Mouse (Mus musculus): ENCODE results near the gene Aagab. TPM values are rescaled to one million over a fixed set of nuclear protein-coding genes. Genes with fewer than 3 reads are reported as not detected.

Gene Aagab
- polyA plus RNA-seq, 1 experiment from 2014 or later, result 55.4 TPM

GRCm38 (mm10) chr9:63609776-63610175 lies 7.3 kb downstream of the Aagab start:
- H3K36me3 ChIP-seq (ENCODE audit: control insufficient read depth, insufficient read depth, low read length), result no peaks in the 10 kb centered on the region
- H3K27ac ChIP-seq (ENCODE audit: low read depth, low read length), result no peak overlapping the region
- no peak overlapping the region for H3K4me3 ChIP-seq (ENCODE audit: low read depth, low read length)
- no peak overlapping the region for H3K4me2 ChIP-seq (replicated peaks; ENCODE audit: low read depth, low read length)
- 92% methylated on average over 2 of the region's 2 CpGs for WGBS
- no peaks in the 10 kb centered on the region for H3K27me3 ChIP-seq (ENCODE audit: control insufficient read depth, insufficient read depth, low read length)
- ATAC-seq (ENCODE audit: low FRiP score) (no peak), DNase-seq (ENCODE audit: low spot score) (no peak)
- H3K9ac ChIP-seq (ENCODE audit: low read depth, low read length), result no peak overlapping the region
- H3K4me1 ChIP-seq (replicated peaks; ENCODE audit: control insufficient read depth, insufficient read depth, low read length), result peaks cover 9% of the 10 kb centered on the region
- H3K9me3 ChIP-seq (ENCODE audit: control insufficient read depth, low read length), result no peaks in the 10 kb centered on the region

GRCm38 (mm10) chr9:63610231-63610630 lies 7.8 kb downstream of the Aagab start:
- peaks cover 9% of the 10 kb centered on the region for H3K4me1 ChIP-seq (replicated peaks; ENCODE audit: control insufficient read depth, insufficient read depth, low read length)
- H3K4me3 ChIP-seq (ENCODE audit: low read depth, low read length), result no peak overlapping the region
- H3K27me3 ChIP-seq (ENCODE audit: control insufficient read depth, insufficient read depth, low read length), result no peaks in the 10 kb centered on the region
- H3K9ac ChIP-seq (ENCODE audit: low read depth, low read length), result no peak overlapping the region
- no peak overlapping the region for H3K27ac ChIP-seq (ENCODE audit: low read depth, low read length)
- peak; percentile 17 for DNase-seq (ENCODE audit: low spot score)
- no peak for ATAC-seq (ENCODE audit: low FRiP score)
- H3K36me3 ChIP-seq (ENCODE audit: control insufficient read depth, insufficient read depth, low read length), result no peaks in the 10 kb centered on the region
- 88% methylated on average over 6 of the region's 6 CpGs for WGBS
- no peaks in the 10 kb centered on the region for H3K9me3 ChIP-seq (ENCODE audit: control insufficient read depth, low read length)
- no peak overlapping the region for H3K4me2 ChIP-seq (replicated peaks; ENCODE audit: low read depth, low read length)

- peak; percentile 43; the same call in 1 of the 2 replicates for ATAC-seq (ENCODE audit: low FRiP score)
- WGBS, result 11% methylated on average over 13 of the region's 13 CpGs
These were observed 8.4 kb downstream of the Aagab start for GRCm38 (mm10) chr9:63610841-63611366.

GRCm38 (mm10) chr9:63611967-63612366 lies 9.5 kb downstream of the Aagab start:
- peaks cover 9% of the 10 kb centered on the region for H3K4me1 ChIP-seq (replicated peaks; ENCODE audit: control insufficient read depth, insufficient read depth, low read length)
- WGBS, result 78% methylated on average over 5 of the region's 5 CpGs
- H3K4me3 ChIP-seq (ENCODE audit: low read depth, low read length), result no peak overlapping the region
- no peaks in the 10 kb centered on the region for H3K36me3 ChIP-seq (ENCODE audit: control insufficient read depth, insufficient read depth, low read length)
- no peak for ATAC-seq (ENCODE audit: low FRiP score)
- H3K9ac ChIP-seq (ENCODE audit: low read depth, low read length), result no peak overlapping the region
- no peak overlapping the region for H3K4me2 ChIP-seq (replicated peaks; ENCODE audit: low read depth, low read length)
- H3K9me3 ChIP-seq (ENCODE audit: control insufficient read depth, low read length), result no peaks in the 10 kb centered on the region
- H3K27me3 ChIP-seq (ENCODE audit: control insufficient read depth, insufficient read depth, low read length), result no peaks in the 10 kb centered on the region
- no peak overlapping the region for H3K27ac ChIP-seq (ENCODE audit: low read depth, low read length)
- DNase-seq (ENCODE audit: low spot score), result no peak

More at GRCm38 (mm10) chr9:63610841-63611366, 8.4 kb downstream of the Aagab start:
- H3K27me3 ChIP-seq (ENCODE audit: control insufficient read depth, insufficient read depth, low read length), result no peaks in the 10 kb centered on the region
- no peak overlapping the region for H3K4me3 ChIP-seq (ENCODE audit: low read depth, low read length)
- no peaks in the 10 kb centered on the region for H3K36me3 ChIP-seq (ENCODE audit: control insufficient read depth, insufficient read depth, low read length)
- H3K4me1 ChIP-seq (replicated peaks; ENCODE audit: control insufficient read depth, insufficient read depth, low read length), result peaks cover 9% of the 10 kb centered on the region
- no peak overlapping the region for H3K9ac ChIP-seq (ENCODE audit: low read depth, low read length)
- no peak overlapping the region for H3K4me2 ChIP-seq (replicated peaks; ENCODE audit: low read depth, low read length)
- peak; percentile 43 for DNase-seq (ENCODE audit: low spot score)
- H3K9me3 ChIP-seq (ENCODE audit: control insufficient read depth, low read length), result no peaks in the 10 kb centered on the region
- H3K27ac ChIP-seq (ENCODE audit: low read depth, low read length), result no peak overlapping the region; the same call in 1 of the 2 replicates

GRCm38 (mm10) chr9:63612565-63613515 lies 10.4 kb downstream of the Aagab start:
- H3K27me3 ChIP-seq (ENCODE audit: control insufficient read depth, insufficient read depth, low read length), result no peaks in the 10 kb centered on the region
- no peak overlapping the region for H3K4me2 ChIP-seq (replicated peaks; ENCODE audit: low read depth, low read length)
- no peak overlapping the region for H3K4me3 ChIP-seq (ENCODE audit: low read depth, low read length)
- DNase-seq (ENCODE audit: low spot score) (peak; percentile 42), ATAC-seq (ENCODE audit: low FRiP score) (no peak)
- no peak overlapping the region for H3K9ac ChIP-seq (ENCODE audit: low read depth, low read length)
- WGBS, result 50% methylated on average over 16 of the region's 16 CpGs
- H3K9me3 ChIP-seq (ENCODE audit: control insufficient read depth, low read length), result no peaks in the 10 kb centered on the region
- peaks cover 9% of the 10 kb centered on the region for H3K4me1 ChIP-seq (replicated peaks; ENCODE audit: control insufficient read depth, insufficient read depth, low read length)
- H3K27ac ChIP-seq (ENCODE audit: low read depth, low read length), result no peak overlapping the region
- no peaks in the 10 kb centered on the region for H3K36me3 ChIP-seq (ENCODE audit: control insufficient read depth, insufficient read depth, low read length)

DNA sequence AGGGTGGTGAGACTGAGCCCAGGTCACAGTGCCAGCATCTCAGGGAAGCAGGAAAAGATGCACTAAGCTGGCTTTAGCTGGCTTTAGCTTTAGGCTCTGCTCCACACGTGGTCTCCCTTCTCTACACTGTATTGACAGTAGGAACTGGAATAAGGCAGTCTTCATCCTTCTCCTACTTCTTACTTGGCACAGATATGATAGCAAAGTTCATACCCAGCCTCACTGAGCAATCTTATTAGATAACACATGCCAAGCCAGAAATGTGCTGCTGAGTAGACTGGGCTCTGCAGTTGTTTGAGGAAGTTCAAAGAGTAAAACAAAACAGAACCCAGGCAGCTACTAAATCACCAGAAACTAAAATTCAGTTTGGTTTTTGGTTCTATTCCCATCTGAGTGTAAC lies 11.1 kb downstream of the Aagab start:
- no peak overlapping the region for H3K4me2 ChIP-seq (replicated peaks; ENCODE audit: low read depth, low read length)
- H3K36me3 ChIP-seq (ENCODE audit: control insufficient read depth, insufficient read depth, low read length), result no peaks in the 10 kb centered on the region
- H3K9me3 ChIP-seq (ENCODE audit: control insufficient read depth, low read length), result no peaks in the 10 kb centered on the region
- 68% methylated on average over 1 of the region's 1 CpGs for WGBS
- no peak for ATAC-seq (ENCODE audit: low FRiP score)
- H3K27me3 ChIP-seq (ENCODE audit: control insufficient read depth, insufficient read depth, low read length), result no peaks in the 10 kb centered on the region
- peaks cover 9% of the 10 kb centered on the region for H3K4me1 ChIP-seq (replicated peaks; ENCODE audit: control insufficient read depth, insufficient read depth, low read length)
- no peak overlapping the region for H3K4me3 ChIP-seq (ENCODE audit: low read depth, low read length)
- H3K9ac ChIP-seq (ENCODE audit: low read depth, low read length), result no peak overlapping the region
- DNase-seq (ENCODE audit: low spot score), result no peak
- H3K27ac ChIP-seq (ENCODE audit: low read depth, low read length), result no peak overlapping the region

DNA sequence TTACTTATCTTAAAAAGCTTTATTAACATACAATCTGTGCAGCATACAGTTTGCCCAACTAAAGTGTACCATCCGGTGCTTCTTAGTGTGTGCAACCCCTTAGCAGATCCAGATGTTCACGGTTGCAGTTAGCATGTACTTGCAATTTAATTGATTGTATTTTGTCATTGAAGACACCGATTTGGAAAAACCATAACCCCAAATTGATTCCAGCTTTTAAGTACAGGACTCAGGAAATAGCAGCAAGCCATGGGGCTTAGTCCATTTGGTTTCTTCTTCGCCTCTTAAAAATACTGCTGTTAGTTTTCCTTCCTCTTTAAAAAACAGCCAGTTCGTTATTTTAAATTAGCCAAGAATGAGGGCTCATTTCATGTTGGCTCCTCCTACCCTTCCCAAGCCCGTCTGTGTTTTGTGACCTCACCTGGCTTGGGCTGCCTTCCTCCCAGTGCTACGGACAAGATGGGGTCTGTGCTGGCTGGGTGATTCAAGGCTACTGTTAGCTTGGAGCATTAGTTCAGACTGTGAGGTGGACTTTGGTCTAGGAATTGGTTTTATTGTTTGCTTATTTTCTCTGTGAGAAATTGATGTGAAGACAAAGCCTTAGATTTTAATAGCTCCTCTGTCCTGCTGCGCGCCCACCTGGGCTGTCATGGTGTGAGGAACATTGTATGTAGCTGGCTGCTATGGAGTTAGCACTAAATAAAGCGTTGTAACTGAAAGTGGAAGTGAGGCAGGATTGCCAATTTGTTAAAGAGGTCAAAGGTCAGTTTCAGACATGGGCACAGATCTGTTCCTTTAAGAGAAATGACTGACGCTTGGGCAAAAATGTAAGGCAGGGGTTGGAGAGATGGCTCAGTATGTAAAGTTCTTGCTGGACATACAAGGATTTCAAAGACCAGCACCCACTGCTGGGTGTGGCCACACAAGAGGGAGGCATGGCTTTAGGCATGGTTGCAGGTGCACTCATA lies 11.8 kb downstream of the Aagab start:
- DNase-seq (ENCODE audit: low spot score), result no peak
- H3K36me3 ChIP-seq (ENCODE audit: control insufficient read depth, insufficient read depth, low read length), result no peaks in the 10 kb centered on the region

GRCm38 (mm10) chr9:63617967-63618366 lies 15.5 kb downstream of the Aagab start:
- H3K9ac ChIP-seq (ENCODE audit: low read depth, low read length), result no peak overlapping the region
- no peaks in the 10 kb centered on the region for H3K36me3 ChIP-seq (ENCODE audit: control insufficient read depth, insufficient read depth, low read length)
- no peak overlapping the region for H3K4me2 ChIP-seq (replicated peaks; ENCODE audit: low read depth, low read length)
- H3K9me3 ChIP-seq (ENCODE audit: control insufficient read depth, low read length), result no peaks in the 10 kb centered on the region
- H3K27ac ChIP-seq (ENCODE audit: low read depth, low read length), result no peak overlapping the region
- WGBS, result 92% methylated on average over 2 of the region's 2 CpGs
- H3K4me1 ChIP-seq (replicated peaks; ENCODE audit: control insufficient read depth, insufficient read depth, low read length), result 0 out of 2 replicates have a peak, but pooled peaks cover 3% of the 10 kb centered on the region
- no peak for ATAC-seq (ENCODE audit: low FRiP score)
- H3K4me3 ChIP-seq (ENCODE audit: low read depth, low read length), result no peak overlapping the region
- no peak for DNase-seq (ENCODE audit: low spot score)
- no peaks in the 10 kb centered on the region for H3K27me3 ChIP-seq (ENCODE audit: control insufficient read depth, insufficient read depth, low read length)

More for the DNA sequence above, 11.8 kb downstream of the Aagab start:
- H3K27ac ChIP-seq (ENCODE audit: low read depth, low read length), result no peak overlapping the region
- H3K4me1 ChIP-seq (replicated peaks; ENCODE audit: control insufficient read depth, insufficient read depth, low read length), result peaks cover 9% of the 10 kb centered on the region
- no peak for ATAC-seq (ENCODE audit: low FRiP score)
- no peaks in the 10 kb centered on the region for H3K27me3 ChIP-seq (ENCODE audit: control insufficient read depth, insufficient read depth, low read length)
- no peak overlapping the region for H3K4me3 ChIP-seq (ENCODE audit: low read depth, low read length)
- WGBS, result 86% methylated on average over 11 of the region's 11 CpGs
- no peak overlapping the region for H3K9ac ChIP-seq (ENCODE audit: low read depth, low read length)
- no peaks in the 10 kb centered on the region for H3K9me3 ChIP-seq (ENCODE audit: control insufficient read depth, low read length)
- H3K4me2 ChIP-seq (replicated peaks; ENCODE audit: low read depth, low read length), result no peak overlapping the region

Data from hindbrain, embryonic 11.5 days (tissue).